Mouse (Mus musculus) kidney, postnatal 10 days (tissue): ENCODE data around the gene Coro7.
"Not testable (repeated sequence)": the region's sequence is repeated elsewhere in the genome, so short reads cannot be mapped to it uniquely, and the experiment has no call there.

Experiments
- DNase-seq: peaks from one replicate; pipeline ENCODE4 v3.0.0; 2021; ENCODE audit warnings: mixed read lengths

Gene Coro7

DNA sequence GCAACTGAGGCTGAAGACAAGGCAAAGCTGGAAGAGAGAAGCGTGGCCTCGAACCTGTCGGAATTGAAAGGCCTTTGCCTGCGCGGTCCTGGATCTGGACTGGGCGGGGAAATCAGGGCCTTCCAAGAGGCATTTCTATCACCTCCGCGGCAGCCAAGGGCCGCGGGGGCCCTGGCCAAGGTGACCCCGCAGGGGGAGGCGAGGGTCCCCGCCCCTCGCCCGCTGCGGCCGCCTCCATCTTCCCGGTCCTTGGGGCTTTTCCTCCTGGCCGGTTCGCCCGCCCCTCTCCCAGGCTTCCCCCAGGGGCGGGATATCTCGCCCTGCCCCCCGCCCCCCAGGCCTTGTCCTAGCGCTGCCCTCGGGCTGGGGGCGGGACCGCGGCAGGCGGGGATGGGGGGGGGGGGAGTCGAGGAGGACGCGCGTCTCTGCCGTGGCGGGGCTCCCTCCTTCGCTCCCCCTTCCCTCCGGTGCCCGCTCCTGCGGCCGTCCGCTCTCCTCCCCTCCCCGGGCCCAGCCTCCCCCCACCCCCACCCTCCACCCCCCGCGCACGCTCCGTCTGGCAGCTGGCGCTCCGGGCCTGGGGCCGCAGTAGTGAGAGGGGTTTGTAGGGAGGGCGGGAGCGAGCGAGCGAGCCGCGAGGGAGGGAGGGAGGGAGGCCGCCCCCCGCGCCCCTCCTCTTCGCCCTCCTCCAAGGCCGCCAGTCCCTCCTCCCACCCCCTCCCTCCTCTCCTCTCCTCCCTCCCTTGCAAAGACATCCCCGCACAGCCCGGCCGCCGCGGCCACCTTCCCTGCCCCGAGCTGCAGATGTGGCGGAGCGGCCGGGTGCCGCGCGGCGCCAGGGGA lies 85.4 kb downstream of the Coro7 start, which contains the start of gene Glis2:
Glis2 (plus strand) TSS at position 743 of the 843 bp plus-strand sequence.
- DNase-seq, result peak; percentile 89

DNA sequence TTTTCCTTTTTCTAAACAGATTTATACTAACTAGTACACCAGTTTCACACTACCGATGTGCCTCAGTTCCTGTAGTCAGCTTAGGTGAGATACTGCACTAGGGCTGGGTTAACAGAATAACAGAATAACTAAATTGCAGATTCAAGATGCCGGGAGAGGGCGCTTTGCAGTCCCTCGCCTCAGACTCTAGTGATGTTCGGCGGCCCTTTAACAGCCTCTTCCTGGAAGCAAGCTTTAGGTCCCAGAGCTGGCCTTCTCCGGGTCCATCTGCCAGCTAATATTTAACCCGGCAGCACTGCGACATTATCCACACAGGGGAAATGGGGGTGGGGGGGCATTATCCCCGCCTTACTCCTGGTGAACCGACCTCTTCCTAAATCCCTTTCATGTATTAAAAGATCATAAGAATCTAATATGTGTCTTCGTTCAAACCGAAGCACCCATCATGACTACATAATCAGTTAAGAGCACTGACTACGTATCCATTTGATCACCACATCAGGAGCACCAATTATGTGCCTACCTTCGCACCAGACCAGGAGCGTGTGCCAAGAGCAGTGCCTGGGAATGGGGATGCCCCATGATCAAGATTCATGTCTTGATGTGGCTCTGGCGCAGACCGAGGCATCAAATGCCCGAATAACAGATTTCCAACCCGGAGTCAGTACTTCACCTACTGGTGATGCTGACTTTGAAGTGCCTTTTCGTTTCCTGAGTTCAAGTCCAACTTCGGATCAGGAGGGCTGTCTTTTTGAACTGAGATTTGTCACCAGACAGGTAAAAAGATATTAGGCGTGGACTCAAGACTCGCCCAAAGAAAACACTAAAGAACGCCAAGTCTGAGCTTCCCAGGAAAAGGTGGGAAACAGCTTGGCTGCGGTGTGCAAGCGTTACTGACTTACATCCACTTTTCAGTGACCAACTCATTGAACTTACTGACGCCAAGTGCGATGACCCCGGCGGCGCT lies 86.4 kb downstream of the Coro7 start:
- DNase-seq, result peak; percentile 88

DNA sequence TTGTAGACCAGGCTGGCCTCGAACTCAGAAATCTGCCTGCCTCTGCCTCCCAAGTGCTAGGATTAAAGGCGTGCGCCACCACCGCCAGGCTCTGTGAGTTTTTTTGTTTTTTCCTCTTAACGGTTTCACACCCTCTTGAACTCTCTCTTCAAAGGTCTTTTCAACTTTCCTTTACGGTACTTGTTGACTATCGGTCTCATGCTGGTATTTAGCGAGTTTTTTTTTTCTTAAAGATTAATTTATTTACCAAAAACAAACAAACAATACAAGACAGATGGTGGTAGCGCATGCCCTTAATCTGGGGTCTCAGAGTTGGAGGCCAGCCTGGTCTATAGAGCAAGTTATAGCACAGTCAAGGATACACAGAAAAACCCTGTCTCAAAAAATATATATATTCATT lies 89.3 kb downstream of the Coro7 start:
- no peak for DNase-seq

DNA sequence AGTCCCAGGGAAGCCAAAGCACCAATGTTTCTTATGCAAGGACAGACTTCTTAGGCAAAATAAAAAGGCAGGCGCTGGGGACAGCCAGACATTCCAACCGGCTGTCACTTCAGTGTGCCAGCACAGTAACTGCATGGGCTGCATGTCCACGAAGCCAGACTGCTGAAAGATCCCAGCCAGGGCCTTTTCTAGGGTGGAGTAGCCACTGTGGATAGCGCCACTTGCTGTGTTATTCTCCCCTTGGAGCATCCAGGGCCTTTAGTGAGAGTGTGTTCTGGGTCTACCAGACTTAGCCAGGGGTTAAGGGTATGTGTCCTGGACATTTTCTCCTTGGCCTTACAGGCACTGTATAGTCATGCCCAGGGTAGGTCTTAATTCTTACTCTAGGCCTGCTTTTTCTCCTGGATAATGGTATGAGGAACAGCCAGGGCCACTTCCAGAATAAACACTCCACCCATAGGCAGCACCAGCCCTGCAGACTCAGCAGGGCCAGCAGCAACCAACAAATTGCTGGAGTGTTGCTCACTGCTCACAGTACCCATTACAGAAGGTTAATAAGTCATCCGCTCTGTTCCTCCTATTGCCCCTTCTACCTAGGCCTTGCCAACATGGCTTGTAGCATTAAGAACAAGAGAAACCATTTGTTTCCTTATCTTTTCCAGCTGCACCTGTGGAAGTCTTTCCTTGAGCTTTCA lies 91.9 kb downstream of the Coro7 start:
- DNase-seq, result peak; percentile 58

DNA sequence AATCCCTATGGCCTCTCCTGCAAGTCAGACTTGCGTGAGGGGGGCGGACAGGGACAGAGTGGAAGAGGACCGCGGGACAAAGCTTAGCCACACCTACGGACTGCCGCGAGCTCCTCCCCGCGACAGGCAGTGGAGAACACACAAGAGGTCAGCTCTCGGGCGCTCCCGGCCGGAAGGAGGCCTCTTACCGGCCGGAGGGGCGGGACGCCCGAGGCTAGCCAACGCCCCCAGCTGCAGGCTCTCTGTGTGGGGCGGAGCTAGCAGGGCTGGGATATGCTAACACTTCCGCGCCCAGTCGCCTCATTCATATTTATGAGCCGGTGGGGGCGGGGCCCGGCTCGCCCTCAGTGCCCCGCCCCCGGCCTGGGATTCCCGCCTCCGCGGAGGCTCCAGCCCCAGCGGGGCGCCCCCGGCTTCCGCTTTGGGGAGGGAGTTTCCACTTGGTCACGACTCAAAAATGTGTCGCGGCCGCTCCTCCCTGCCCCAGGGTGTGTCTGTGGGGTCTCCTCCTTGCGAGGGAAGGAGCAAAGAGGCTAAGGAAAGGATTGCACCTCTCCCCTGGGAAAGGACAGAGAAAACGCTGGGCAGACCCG lies 93.0 kb downstream of the Coro7 start:
- peak; percentile 99 for DNase-seq

DNA sequence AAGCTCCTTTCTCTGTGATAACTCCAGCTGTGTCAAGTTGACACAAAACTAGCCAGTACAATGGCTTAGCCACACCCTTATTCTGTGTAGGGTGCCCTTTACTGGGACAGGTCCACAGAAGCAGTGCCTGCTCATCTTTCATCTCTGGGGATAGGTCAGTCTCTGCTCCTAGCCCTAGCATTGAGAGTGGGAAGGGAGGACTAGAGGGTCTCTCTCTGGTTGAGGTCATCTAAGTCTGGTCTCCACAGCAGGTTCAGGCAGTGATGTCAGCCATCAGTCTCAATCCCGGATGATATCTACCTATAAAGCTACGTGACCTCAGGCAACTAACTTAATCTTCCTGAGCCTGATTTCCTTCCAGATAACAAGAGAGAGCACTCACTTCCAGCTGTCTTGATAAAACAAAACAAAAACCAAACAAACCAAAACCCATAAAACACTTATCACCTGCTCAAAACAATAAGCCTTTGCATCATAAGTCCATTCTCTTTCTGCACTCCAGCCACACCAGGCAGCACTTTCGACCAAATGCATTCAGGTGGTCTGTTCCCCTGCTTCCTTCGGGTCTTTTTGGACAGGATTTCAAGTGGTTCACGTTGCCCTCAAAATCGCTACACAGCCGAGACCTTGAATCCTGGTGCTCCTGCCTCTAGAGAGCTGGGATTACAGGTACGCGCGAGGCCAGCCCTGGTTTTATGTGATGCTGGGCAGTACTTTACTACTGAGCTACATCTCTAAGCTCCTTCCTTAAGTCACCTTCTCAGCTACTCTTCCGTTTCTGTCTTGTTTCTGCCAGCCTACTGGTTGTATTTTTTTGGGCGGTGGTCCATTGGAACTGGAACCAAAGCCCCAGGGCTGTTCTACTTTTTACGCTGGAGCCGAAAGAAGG lies 93.7 kb downstream of the Coro7 start:
- DNase-seq, result peak; percentile 46

DNA sequence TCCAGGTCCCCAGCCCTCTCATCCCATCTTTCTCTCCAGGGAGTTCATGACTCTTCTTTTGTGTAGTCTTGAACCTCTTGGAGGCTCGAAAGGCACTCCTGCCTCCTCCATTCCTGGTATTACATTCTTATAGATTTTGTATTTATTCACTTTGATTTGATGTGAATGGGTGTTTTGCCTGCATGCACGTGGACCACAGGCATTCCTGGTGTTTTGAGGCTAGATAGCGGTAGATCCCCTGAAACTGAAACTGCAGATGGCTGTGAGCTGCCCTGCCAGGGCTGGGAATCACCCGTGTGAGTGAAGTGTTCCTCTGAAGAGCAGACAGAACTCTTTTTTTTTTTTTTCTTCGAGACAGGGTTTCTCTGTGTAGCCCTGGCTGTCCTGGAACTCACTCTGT lies 95.1 kb downstream of the Coro7 start:
- no peak for DNase-seq

DNA sequence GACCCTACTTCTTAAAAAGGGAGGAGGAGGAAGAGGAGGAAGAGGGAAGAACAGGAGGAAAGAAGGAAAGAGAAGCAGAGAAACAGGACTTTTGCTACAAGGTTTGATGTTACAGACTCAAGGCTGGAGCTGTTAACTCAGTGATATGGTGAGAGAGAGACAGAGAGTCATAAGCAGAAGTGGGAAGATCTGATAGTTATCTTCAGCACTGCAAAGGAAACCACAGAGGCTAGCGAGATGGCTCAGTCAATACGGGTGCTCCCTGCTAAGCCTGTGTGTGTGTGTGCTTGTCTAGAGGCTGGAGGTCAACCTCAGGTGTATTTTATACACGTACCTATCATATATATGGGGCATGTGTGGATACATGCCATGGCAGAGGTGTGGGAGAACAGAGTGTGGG lies 95.8 kb downstream of the Coro7 start:
- no peak for DNase-seq

DNA sequence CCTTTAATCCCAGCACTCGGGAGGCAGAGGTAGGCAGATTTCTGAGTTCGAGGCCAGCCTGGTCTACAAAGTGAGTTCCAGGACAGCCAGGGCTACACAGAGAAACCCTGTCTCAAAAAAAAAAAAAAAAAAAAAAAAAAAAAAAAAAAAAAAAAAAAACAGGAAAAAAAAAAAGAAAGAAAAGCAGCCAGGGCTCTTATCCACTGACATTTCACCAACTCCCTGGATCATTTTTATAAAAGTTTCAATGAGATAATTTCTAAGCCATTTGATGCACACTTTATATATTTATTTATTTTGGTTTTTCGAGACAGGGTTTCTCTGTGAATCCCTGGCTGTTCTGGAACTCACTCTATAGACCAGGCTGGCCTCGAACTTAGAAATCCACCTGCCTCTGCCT lies 98.4 kb downstream of the Coro7 start:
- DNase-seq, result not testable (repeated sequence)

DNA sequence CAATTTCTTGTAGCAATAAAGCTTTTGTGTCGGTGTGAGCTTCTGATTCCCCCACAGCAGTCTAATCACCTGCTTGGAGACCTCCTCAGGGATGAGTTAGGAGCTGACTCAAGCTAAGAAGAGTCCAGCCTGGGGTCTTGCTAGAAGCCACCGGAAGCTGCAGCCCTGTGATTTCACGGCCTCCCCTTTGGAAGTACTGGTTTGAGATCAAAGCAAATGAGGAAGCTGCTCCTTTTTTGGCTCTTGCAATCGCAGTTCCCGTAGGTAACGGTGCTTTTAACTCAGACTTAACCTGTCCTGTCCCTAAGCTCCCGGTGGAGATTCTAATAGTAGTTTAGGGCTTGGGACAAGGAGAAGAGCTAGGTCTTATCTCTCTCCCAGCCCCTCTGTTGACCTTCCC lies 100.9 kb downstream of the Coro7 start:
- DNase-seq, result no peak

DNA sequence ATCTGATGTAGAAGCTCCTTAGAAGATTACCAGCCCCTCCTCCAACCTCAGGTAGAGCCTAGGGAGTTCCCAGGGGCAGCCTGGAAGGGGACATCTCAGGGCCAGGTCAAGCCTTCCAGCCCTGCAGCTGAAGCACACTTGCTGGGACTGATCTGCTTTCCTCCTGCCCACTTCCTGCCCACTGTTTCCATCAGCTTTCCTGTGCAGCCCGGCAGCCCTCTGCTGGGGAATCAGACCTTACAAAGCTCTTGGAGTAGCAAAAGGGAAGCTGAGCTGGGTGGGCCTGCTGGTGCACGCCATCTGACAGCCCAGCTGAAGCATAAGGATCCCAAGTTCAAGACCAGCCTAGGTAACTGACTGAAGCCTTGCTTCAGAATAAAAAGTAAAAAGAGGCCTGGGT lies 102.7 kb downstream of the Coro7 start:
- DNase-seq, result no peak
